Mouse (Mus musculus): ENCODE measurements at regions not wholly inside any gene's neighbourhood (a gene's known extent, or its start where the extent isn't known, plus 50 kb on each side); places are given as distances from the start of the nearest gene placed in this dataset.
A peak's percentile ranks its signal among the peaks of the same experiment; 100 is the strongest.

DNA sequence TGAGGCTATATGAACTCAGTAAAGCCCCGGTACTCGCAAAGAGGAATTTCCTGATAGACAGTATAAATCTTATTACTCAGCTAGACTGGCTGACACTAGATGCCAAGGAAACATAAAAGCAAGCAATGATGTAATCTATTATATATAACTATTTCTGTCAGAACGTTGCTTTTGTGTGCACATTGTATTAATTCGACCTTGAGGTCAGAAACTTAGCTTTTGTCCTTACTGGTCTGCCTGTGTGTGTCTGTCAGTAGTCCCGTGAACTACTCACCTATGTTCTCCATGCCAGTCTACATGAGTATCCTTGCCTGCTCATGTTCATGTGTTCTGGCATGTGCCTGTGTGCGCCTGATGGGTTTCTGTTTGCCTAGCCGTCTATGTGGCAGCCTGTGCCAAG lies 70.5 kb downstream of the Tmx1 start:
- DNase-seq (ENCODE audit: low spot score), result no peak

DNA sequence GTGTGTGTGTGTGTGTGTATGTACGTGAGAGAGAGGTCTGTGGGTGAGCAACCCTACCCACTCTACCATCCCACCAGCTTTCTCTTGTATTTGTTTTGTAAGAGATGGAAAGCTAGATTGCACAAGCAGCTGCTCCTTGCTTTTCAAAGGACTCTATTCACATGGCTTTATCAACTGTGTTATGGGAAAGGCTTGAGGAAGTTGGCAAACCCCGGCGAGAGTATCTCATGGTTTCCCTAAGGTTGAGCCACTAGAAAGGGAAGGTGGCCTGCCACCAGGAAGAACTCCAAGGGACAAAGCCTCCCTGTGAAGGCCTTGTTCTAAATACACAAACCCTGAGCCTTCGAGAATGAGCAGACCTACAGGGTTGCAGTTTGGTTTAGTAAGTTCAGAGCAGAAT lies 71.8 kb downstream of the Tmx1 start:
- peak; percentile 22 for DNase-seq (ENCODE audit: low spot score)

DNA sequence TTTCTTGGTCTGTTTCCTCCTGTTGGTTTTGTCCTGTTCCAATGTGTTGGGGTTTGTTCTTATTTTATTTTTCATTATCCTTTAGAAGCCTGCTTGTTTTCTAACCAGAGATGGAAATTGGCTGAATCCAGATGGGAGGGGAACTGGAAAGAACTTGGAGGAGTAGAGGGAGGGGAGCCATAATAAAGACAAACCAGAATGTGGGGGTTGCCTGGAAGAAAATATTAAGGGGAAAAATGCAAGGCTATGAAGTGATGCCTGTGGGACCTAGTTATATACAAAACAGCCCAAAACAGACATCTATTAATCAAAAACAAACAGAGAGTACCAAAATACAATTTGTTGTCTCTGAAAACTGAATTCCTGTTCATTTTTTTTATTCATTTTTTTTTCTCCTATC lies 78.8 kb downstream of the Tmx1 start:
- DNase-seq (ENCODE audit: low spot score), result no peak

GRCm38 (mm10) chr12:70532225-70532624 lies 79.3 kb downstream of the Tmx1 start:
- DNase-seq (ENCODE audit: low spot score), result no peak

DNA sequence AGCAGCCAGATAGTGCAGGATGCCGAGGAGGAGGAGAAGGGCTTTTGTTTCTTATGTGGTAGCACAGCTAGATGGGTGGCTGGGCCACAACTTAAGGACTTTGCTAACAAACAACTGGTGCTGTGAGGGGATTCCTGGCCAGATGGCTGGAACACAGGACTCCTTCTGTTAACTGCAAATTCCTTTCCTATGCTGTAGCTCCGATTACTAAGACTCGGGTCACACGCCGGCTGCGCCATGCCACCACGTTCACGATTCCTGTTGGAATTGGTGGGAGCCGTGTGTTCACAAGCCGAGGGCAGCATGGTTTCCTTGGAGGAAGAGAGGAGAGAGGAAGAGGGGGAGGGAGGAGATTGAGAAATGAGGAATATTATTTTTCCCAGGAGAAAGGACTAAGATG lies 79.9 kb downstream of the Tmx1 start:
- no peak for DNase-seq (ENCODE audit: low spot score)

GRCm38 (mm10) chr12:70533375-70533935 lies 80.6 kb downstream of the Tmx1 start:
- DNase-seq (ENCODE audit: low spot score), result no peak

DNA sequence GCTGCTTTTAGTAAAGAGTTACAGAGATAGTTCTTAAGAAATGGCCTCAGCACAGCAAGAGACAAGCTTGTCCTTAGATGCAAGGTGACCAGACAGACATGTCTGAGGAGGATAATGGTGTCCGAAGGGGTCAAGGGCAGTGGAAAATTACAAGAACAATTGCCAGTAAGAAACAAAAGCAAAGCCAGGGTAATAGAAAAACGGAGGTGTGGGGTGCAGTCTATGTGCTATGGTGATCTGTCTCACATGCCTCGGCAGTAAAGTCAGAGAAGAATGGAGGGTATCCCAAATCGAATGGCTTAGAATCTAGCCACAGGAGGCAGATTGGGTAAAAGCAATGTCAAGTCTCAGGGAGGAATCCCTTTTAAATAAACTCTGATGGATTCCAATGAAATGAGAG lies 86.2 kb downstream of the Tmx1 start:
- no peak for DNase-seq (ENCODE audit: low spot score)

DNA sequence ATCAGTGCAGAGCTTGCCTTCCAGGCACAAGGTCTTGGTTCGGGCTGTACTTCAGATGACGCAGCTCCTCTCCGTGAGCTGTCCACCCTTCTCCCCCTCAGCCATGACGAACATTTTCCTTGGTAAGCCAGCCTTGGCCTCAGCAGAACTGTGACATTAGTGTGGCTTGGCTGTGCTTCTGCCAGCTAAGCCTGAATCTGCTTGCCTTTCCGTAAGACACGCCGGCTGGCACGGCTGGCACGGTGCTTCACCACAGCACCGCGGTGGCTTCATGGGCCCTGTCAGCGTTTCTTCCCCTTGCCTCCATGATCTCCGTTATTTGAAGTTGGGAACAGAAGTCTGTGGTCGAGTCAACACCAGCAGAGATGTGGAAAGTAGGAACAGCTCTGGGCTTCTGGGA lies 87.0 kb downstream of the Tmx1 start:
- no peak for DNase-seq (ENCODE audit: low spot score)

- no peak for DNase-seq (ENCODE audit: low spot score)
Measured at GRCm38 (mm10) chr12:70541432-70541831, 88.5 kb downstream of the Tmx1 start.

DNA sequence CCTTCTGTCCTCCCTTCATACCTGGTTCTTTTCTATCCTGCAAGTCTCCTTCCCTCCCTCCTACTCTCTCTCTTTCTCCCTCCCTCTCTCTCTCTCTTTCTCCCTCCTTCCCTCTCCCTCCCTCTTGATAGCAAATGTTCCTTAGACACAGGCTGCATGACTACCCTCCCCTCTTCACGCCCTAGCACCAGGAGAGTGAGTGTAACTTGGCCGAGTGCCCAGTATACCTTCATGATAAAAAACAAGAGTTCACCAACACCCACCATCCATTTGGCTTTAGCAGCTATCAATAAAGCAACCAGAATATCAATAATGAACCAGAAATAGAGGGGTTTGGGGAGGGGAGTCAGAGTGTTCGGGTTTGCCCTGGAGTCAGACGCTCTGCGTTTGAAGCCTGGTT lies 90.4 kb downstream of the Tmx1 start:
- DNase-seq (ENCODE audit: low spot score), result no peak

DNA sequence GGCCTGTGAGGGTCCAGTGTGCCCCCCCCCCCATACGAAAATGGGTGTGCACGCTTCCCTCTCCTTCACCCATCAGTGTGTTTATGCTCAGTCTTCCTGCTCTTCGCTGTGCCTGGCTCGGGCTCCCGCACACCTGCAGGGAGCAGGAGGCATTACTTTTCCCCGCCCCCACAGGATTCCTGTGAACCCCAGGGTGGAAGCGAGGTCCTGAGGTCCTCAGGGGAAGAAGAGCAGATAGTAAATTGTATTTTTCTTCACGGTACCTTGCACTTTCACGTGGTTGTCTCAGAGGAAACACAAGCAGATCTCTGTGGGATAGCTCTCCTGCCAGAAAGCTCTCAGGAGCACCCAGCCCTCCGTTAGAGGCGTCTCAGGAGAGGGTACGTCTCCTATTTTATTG lies 91.4 kb downstream of the Tmx1 start:
- no peak for DNase-seq (ENCODE audit: low spot score)

GRCm38 (mm10) chr12:70544850-70545510 lies 92.1 kb downstream of the Tmx1 start:
- peak; percentile 40 for DNase-seq (ENCODE audit: low spot score)

DNA sequence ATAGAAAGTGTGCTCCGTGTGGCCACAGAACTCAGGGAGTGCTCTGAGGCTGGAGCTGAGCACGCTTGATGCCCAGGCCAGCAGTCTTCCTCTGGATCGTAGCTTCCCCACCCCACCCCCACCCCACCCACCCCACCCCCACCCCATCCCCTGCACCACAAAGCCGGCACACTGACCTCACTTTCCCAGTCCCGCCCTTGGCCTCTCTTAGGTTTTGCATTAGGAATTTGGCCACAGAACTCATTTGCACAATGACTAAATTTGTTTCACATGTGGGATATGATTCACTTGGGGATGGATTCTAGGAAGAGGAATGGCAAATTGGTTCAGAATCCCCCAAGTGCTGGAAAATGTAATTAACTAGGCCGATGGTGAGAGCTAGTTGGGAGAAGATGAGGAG lies 94.3 kb downstream of the Tmx1 start:
- no peak for DNase-seq (ENCODE audit: low spot score)

- DNase-seq (ENCODE audit: low spot score), result no peak
Measured at GRCm38 (mm10) chr12:70549296-70549695, 96.4 kb downstream of the Tmx1 start.

DNA sequence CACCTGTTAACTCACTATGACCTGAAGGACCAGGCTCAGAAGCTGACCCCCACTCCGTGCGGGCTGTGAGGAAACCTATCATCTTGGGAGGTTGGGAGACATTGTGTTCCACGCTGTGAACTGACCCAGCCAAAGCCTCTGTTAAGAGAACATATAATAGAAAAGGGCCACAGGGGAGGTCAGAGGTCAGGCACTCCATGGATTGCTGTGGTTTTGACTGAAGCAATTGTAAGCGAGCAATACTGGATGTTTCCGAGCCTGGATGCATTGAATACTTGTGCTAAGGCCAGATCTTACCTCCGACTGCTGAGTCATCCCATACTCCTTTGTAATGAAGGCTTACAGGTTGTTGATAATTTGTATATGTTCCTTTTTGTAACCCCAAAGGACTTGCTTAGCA lies 101.0 kb downstream of the Tmx1 start:
- DNase-seq (ENCODE audit: low spot score), result no peak

DNA sequence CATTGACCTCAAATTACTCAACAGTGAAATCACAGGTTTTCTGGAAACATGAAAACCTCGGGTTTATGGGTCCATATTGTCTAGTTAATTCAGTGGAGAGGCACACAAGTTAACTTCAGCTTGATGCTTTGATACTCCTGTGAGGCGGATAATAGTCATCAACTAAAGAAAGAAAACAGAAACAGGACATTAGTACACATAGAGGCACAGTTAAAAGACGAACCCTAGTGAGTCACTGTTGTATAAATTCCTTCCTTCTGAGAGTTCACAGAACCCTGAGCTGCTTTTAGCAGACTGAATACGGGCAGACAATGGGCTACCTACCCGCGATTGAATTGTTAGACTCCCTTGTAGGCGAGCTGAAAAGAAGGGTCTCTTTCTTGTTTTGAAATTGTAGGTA lies 101.7 kb downstream of the Tmx1 start:
- DNase-seq (ENCODE audit: low spot score), result no peak

GRCm38 (mm10) chr12:70555723-70556122 lies 102.8 kb downstream of the Tmx1 start:
- DNase-seq (ENCODE audit: low spot score), result peak; percentile 76

DNA sequence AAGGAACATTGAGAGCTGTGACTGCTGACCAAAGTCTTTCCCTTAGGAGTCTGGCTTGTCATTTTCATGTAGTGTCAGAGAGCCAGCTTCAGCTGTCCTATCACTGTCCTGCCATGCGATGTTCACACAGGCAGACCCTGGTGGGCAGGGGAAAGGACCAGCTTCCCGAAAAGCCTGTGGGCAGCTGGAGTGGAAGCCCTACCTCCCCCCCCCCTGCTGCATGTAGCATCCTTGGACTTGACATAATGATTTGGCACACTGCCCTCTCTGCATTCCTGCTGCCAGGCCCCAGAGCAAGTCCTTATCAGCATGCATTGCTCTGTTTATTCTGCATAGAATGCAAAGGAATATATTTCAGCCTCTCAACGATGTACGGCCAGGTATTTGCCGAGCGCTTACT lies 103.9 kb downstream of the Tmx1 start:
- no peak for DNase-seq (ENCODE audit: low spot score)

- DNase-seq (ENCODE audit: low spot score), result no peak
Measured at GRCm38 (mm10) chr12:70563446-70563845, 110.6 kb downstream of the Tmx1 start.

DNA sequence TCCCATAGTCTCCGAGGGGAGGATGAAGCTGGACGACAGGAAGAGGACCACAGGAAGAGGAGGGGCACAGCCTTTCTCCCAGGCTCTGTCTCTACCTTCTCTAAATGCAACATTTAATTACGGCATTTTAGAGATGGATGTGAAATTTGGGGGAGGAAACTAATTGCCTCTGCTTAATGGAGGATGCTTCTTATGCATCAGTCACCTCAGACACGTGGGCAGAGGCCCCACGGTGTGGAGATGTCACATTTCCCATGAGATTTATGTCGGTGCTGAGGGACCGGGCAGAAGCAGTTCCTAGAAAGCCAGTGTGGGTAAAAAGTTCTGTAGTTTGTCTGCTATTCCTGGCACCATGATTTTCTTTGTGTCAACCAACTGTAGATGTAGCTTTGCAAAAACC lies 122.8 kb downstream of the Tmx1 start:
- DNase-seq (ENCODE audit: low spot score), result no peak

DNA sequence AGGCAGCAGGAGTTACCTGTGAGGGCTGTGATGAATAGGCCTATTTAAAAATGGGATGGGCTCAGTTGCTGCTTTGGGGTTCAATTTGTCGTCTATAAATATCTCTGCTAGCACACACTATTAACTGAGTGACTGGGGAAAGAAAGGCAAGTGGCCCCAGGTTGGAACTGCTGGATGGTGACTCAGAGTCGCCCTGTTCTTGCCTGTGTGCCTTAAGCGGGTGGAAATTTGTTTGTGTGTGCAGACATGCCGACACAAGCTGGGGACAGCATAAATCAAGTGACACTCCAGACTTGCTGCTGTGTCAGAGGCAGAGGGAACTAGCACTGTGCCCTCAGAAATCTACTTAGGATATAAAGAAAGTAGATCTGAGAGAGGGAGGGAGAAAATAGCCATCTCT lies 124.9 kb downstream of the Tmx1 start:
- DNase-seq (ENCODE audit: low spot score), result no peak

GRCm38 (mm10) chr12:70579328-70579905 lies 126.5 kb downstream of the Tmx1 start:
- no peak for DNase-seq (ENCODE audit: low spot score)

DNA sequence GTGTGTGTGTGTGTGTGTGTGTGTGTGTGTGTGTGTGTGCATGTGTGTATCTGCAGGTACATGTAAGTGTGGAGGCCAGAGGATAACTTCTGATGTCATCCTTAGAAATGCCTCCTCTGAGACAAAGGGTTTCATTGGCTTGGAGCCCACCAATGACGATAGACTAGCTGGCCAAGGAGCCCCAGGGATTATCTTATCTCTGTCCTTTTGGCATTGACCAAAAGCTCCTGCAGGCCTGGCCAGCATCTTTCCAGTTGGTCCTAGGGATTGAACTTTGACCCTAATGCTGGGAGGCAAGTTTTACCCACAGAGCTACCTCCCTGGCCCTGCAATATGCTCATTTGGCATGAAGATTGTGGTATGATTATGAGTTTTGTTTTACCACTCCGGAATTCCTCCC lies 133.3 kb downstream of the Tmx1 start:
- no peak for DNase-seq (ENCODE audit: low spot score)

DNA sequence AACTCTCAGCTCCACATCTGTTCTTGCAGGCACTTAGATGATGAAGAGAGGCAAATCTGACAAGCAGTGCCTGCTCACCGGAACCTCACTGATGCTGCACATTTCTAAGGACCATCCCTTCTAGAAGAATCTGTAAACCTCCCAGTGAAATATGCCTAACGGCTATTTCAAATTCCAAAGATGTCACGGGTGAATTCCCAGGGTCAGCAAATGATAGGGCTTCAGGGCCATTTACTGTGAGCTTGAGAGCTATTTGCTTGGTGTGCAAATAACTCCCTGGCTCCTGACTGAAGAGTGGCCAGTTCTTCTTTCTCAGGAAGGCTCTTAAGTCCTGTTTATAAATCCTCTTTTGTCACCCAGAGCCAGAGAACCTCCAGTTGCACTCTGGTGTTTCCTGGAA lies 135.3 kb downstream of the Tmx1 start:
- DNase-seq (ENCODE audit: low spot score), result peak; percentile 37
